Mouse (Mus musculus) megakaryocyte, adult 5-6 weeks (primary cell): ENCODE measurements at regions not wholly inside any gene's neighbourhood (a gene's known extent, or its start where the extent isn't known, plus 50 kb on each side); places are given as distances from the start of the nearest gene placed in this dataset.

Experiments used
- ATAC-seq: 2 replicates; pipeline ENCODE4 v1.8.0; 2016; ENCODE audit warnings: mild to moderate bottlenecking, inconsistent platforms; ENCODE audit not compliant: poor library complexity, severe bottlenecking

- no peak for ATAC-seq
Observed at GRCm38 (mm10) chr8:127965341-127965740, 393.1 kb upstream of the Nrp1 start.

- ATAC-seq, result no peak
Observed at GRCm38 (mm10) chr8:127968026-127968425, 390.4 kb upstream of the Nrp1 start.

GRCm38 (mm10) chr8:127973194-127973593 lies 385.2 kb upstream of the Nrp1 start:
- ATAC-seq, result no peak

GRCm38 (mm10) chr8:127977746-127978145 lies 380.7 kb upstream of the Nrp1 start:
- ATAC-seq, result no peak

- peak; percentile 58; the same call in 1 of the 2 replicates for ATAC-seq
Observed at GRCm38 (mm10) chr8:127979180-127980030, 379.0 kb upstream of the Nrp1 start.

- peak; percentile 17; the same call in 1 of the 2 replicates for ATAC-seq
Observed at GRCm38 (mm10) chr8:127982165-127982564, 376.2 kb upstream of the Nrp1 start.

GRCm38 (mm10) chr8:127985616-127986015 lies 372.8 kb upstream of the Nrp1 start:
- no peak for ATAC-seq

GRCm38 (mm10) chr8:127988887-127989286 lies 369.5 kb upstream of the Nrp1 start:
- no peak for ATAC-seq

GRCm38 (mm10) chr8:127994898-127995297 lies 363.5 kb upstream of the Nrp1 start:
- no peak for ATAC-seq

- no peak for ATAC-seq
Observed at GRCm38 (mm10) chr8:127995490-127995889, 362.9 kb upstream of the Nrp1 start.

GRCm38 (mm10) chr8:128002386-128002785 lies 356.0 kb upstream of the Nrp1 start:
- ATAC-seq, result no peak

GRCm38 (mm10) chr8:128002806-128003205 lies 355.6 kb upstream of the Nrp1 start:
- ATAC-seq, result no peak

- no peak for ATAC-seq
Observed at GRCm38 (mm10) chr8:128003385-128003784, 355.0 kb upstream of the Nrp1 start.

GRCm38 (mm10) chr8:128003881-128004286 lies 354.5 kb upstream of the Nrp1 start:
- ATAC-seq, result no peak

- ATAC-seq, result no peak
Observed at GRCm38 (mm10) chr8:128009393-128010010, 348.9 kb upstream of the Nrp1 start.

GRCm38 (mm10) chr8:128017171-128017570 lies 341.2 kb upstream of the Nrp1 start:
- ATAC-seq, result no peak

GRCm38 (mm10) chr8:128023661-128024060 lies 334.7 kb upstream of the Nrp1 start:
- ATAC-seq, result no peak

GRCm38 (mm10) chr8:128024774-128025222 lies 333.6 kb upstream of the Nrp1 start:
- ATAC-seq, result no peak

GRCm38 (mm10) chr8:128025251-128025856 lies 333.1 kb upstream of the Nrp1 start:
- no peak for ATAC-seq

- no peak for ATAC-seq
Observed at GRCm38 (mm10) chr8:128026981-128027380, 331.4 kb upstream of the Nrp1 start.
